Mouse (Mus musculus) embryo, embryonic 11 days (tissue): ENCODE data around the gene Nrip1.

ENCODE experiments used
- DNase-seq: peaks from one replicate; pipeline ENCODE4 v3.0.0-alpha.2; 2015

The Nrip1 gene

DNA sequence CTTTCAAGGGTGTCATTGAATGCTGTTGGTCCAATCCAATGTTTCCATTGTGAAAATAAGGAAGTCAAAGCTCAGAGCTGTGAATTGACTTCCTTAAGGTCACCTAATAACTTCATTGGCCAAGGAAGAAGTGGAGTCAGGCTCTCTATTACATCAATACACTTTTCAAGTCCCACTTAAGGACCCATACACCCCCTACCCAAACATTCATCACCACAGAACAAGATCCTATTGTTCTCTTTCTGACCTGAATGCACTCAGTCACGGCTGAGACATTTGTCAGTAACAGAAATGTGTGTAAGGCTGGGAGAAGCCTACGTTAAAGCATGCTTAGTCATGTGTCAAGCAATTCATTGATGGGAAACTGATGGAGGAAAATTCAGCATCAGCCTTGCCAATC, 107.8 kb downstream of the Nrip1 start:
- DNase-seq, result no peak

DNA sequence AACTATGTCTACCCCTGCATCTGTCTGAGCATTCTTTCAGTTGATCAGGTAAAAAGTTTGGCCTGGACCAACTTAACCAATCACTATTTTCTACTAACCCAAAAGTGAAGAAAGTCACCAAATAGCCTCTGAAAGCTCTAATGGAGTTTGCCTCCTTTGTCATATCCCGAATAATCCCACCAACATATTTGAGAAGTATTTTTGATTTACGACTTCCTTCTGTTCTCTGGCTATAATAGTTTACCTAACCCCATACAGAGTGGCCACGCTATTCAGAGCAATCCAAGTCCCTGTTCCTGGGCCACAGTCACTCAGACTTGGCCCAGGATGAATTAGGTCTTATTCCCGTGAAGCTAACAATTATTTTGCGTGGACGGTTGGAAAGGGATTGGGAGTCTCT, 108.3 kb downstream of the Nrip1 start:
- no peak for DNase-seq

DNA sequence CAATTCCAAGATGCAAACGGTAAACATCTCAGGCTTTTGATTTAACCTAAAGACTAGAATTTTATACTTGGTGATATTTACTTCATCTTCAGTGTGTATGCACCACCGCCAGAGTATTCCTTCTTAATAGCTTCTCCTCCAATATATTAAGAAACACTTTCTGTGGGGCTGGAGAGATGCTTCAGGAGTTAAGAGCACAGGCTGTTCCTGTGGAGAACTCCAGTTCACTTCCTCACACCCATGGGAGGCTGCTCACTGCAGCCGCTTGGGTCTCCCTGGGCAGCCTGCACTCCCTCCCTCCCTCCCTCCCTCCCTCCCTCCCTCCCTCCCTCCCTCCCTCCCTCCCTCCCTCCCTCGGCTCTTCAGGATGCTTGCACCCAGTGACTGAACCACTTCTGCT, 110.2 kb downstream of the Nrip1 start:
- no peak for DNase-seq

DNA sequence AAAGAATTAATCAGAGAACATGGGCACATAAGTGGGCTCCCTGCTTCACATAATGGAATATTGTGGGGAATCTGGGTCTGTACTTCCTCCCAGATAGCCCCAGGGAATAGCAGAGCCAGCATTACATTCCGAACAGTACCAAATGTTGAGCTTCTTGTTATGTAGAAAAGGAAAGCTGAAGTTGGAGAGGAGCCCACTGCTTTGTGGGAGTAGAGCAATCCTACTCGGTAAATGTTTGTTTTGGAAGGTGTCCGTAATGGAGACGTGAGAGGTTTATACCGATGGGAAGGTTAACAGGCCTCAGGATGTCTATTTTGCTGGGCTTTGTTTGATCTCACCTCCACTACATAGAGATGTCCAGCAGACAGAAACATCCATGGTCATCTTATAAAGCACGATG, 113.3 kb downstream of the Nrip1 start:
- DNase-seq, result no peak

DNA sequence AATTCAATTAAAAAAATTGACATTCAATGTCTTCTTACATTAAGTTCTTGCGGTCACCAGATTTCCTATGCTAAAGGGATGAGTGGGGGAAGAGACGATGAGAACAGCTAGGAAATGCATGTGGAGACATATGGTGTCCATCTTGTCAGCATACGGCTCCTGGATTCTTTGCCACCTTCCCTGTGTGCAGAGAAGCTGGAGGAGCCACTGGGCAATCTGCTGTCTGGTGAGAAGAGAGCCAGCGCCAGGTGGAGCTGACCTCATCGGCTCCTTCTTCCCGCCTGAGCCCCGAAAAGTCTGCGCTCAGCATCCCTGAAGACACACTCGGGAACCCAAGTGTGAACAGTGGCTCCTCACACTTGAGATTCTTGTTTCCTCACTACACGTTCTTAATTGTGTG, 121.8 kb downstream of the Nrip1 start:
- no peak for DNase-seq

- DNase-seq, result no peak
Measured at GRCm38 (mm10) chr16:76249345-76250091, 124.1 kb downstream of the Nrip1 start.

DNA sequence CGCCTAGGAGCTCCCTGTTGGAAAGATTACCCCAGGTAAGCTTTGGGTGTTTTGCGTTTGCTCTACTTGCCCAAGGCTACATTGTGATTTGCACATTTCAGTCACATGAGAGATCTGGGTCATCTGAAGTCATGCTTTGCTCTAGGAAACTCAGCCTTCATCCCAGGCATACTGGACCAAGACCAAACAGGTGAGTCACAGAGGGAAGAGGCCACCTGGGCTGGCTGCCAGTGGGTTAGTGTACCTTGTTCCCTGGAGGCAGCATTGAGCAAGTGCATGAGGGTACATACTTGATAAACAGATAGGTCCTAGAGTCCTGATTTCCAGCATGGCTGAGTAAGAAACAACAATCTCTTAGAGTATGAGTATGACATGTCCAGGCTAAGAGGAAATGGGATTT, 130.8 kb downstream of the Nrip1 start:
- no peak for DNase-seq

GRCm38 (mm10) chr16:76241266-76241665, 132.4 kb downstream of the Nrip1 start:
- DNase-seq, result no peak

DNA sequence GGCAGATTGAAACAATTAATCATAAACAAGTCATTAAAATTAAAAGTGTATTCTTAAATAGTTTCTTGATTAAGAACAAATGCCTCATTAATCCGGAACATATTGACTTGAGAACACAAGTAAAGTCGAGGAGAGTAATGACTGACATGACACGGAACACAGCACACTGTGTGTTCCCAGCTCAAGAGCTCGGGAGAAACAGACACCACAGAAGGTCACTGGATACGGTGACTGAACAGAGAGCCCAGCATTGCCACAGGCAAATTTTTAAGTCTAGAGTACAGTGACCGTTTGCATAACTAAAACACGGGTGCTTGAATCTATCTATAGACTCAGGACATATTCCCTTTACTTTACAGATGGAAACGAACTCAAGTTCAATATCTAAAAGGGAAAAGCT, 134.3 kb downstream of the Nrip1 start:
- no peak for DNase-seq

DNA sequence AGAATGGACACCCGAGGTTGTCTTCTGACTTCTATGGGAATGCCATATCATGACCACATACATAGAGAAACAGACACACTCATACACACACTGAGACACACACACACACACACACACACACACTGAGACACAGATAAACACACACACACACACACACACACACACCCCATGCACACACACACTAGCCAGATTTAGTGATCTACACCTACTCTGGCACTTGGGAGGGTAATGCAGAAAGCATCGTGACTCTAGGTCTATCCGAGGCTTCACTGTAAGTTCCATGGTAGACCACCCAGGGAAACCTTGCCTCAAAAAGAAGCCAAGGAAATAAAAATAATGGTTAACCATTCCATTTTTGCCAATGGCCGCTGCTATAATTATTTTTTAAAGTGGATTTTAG, 134.8 kb downstream of the Nrip1 start:
- DNase-seq, result no peak
